Mouse (Mus musculus): ENCODE results near the gene Gigyf2. TPM values are rescaled to one million over a fixed set of nuclear protein-coding genes. Genes with fewer than 3 reads are reported as not detected.

Gene Gigyf2
- total and polyA plus RNA-seq, 3 experiments: 87.3 to 156 (median 93.5) TPM

DNA sequence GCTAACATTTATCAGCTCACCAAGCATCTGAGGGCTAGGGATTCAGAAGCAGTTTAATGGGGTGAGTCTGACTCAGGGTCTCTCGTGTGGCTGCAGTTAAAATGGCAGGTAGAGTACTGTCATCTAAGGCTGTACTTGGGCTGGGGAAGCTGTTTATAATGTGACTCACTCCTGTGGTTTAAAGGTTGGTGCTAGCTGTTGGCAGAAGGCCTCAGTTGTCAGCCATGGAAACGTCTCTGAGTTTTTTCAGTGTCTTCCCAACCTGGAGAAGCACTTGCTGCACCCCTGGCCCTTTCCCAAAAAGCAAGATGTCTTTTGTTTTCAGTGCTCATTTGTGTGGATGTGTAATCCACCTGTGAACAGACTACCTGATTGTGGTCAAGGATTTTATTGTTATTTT, 10.9 kb upstream of the Gigyf2 start:
- no peak for DNase-seq (ENCODE audit: extremely low read depth)
- in situ Hi-C loops (cut with MboI; ENCODE audit: low pct_ligation_motif_present, low pct_unique_long_range_greater_than_20kb, low sequenced_read_pairs) (no loop called here), dilution Hi-C loops (cut with MboI; ENCODE audit: extremely low pct_ligation_motif_present, extremely low pct_unique_long_range_greater_than_20kb, low sequenced_read_pairs) (no loop called here)
- no peaks in the 10 kb centered on the region for H3K27me3 ChIP-seq (replicated peaks)
- H3K4me3 ChIP-seq (replicated peaks in 1 of 3; ENCODE audit: low read depth in 2 of 3, low read length in 2 of 3, poor library complexity in 1 of 3): no peak overlapping the region
- TF ChIP-seq RAD21 (IDR thresholded peaks at IDR 0.05; ENCODE audit: low read depth, low read length) (no peak), TBP (conservative IDR thresholded peaks at IDR 0.05; ENCODE audit: low read depth, low read length) (no peak), MAZ (IDR thresholded peaks at IDR 0.05; ENCODE audit: low read depth, low read length) (no peak), RCOR1 (conservative IDR thresholded peaks at IDR 0.05; ENCODE audit: low read depth, low read length) (no peak), MXI1 (IDR thresholded peaks at IDR 0.05; ENCODE audit: low read depth, low read length) (no peak), ZMIZ1 (IDR thresholded peaks at IDR 0.05; ENCODE audit: low read depth, low read length) (no peak), EP300 (IDR thresholded peaks at IDR 0.05; ENCODE audit: low read length) (no peak), CHD2 (IDR thresholded peaks at IDR 0.05; ENCODE audit: low read length) (no peak), KAT2A (IDR thresholded peaks at IDR 0.05; ENCODE audit: insufficient replicate concordance, low read length) (no peak), HCFC1 (IDR thresholded peaks at IDR 0.05; ENCODE audit: low read depth, low read length) (no peak), GABPA (IDR thresholded peaks at IDR 0.05; ENCODE audit: insufficient replicate concordance, low read depth, low read length) (no peak), TCF12 (IDR thresholded peaks at IDR 0.05; ENCODE audit: low read depth, low read length) (no peak), PAX5 (IDR thresholded peaks at IDR 0.05; ENCODE audit: low read length) (no peak), ZC3H11A (IDR thresholded peaks at IDR 0.05; ENCODE audit: low read depth, low read length) (no peak), ZNF384 (IDR thresholded peaks at IDR 0.05; ENCODE audit: low read depth, low read length) (no peak), MAX (IDR thresholded peaks at IDR 0.05; ENCODE audit: low read length) (no peak), ELF1 (IDR thresholded peaks at IDR 0.05; ENCODE audit: low read depth, low read length) (no peak), CHD1 (IDR thresholded peaks at IDR 0.05; ENCODE audit: low read depth, low read length) (no peak), MAFK (IDR thresholded peaks at IDR 0.05; ENCODE audit: insufficient replicate concordance, low read length) (no peak), SIN3A (IDR thresholded peaks at IDR 0.05; ENCODE audit: low read length) (no peak)
- H3K9me3 ChIP-seq (replicated peaks; ENCODE audit: low read length): peaks cover 5% of the 10 kb centered on the region
- H3K9ac ChIP-seq (ENCODE audit: insufficient read depth, low read depth): no peak overlapping the region
- H3K4me2 ChIP-seq (ENCODE audit: insufficient read depth, low read depth, poor library complexity, severe bottlenecking): no peak overlapping the region
- no peaks in the 10 kb centered on the region for H3K36me3 ChIP-seq (replicated peaks in 1 of 2; ENCODE audit: control insufficient read depth in 1 of 2, insufficient read depth in 1 of 2, low read length in 1 of 2)
- no peaks in the 10 kb centered on the region for H3K79me2 ChIP-seq (replicated peaks; ENCODE audit: control insufficient read depth, extremely low read depth, insufficient read depth, poor library complexity, severe bottlenecking)
- H3K4me1 ChIP-seq (ENCODE audit: control insufficient read depth in 1 of 2, insufficient read depth in 2 of 2): peaks cover 7 to 16% of the 10 kb centered on the region in 2 experiments; a peak in 3 of 4 replicates
- no peak overlapping the region for H3K27ac ChIP-seq (ENCODE audit: insufficient read depth, low read depth)

DNA sequence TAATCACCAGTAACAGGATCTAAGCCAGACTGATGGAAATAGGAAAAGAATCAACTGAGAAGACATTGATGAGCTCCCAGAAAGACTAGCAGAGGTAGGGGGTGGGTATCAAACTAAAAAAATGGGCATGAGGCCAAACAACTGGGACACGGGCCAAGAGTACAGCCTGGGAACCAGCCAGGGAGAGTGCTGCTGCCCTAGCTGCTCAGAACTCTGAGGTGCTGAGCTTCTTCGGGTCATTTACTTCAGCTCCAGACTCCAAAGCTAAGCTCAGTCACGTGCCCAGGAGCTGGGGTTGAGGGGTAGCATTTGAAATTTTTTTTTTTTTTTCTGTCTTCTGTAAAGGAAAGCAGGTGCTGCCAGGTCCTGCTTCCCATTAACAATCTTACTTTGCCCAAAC, 10.1 kb upstream of the Gigyf2 start:
- Histone ChIP-seq H3K27me3 (replicated peaks) (no peaks in the 10 kb centered on the region), H3K9ac (ENCODE audit: insufficient read depth, low read depth) (no peak overlapping the region), H3K27ac (ENCODE audit: insufficient read depth, low read depth) (no peak overlapping the region), H3K4me2 (ENCODE audit: insufficient read depth, low read depth, poor library complexity, severe bottlenecking) (no peak overlapping the region), H3K4me3 (replicated peaks in 1 of 3; ENCODE audit: low read depth in 2 of 3, low read length in 2 of 3, poor library complexity in 1 of 3) (no peak overlapping the region), H3K4me1 (ENCODE audit: control insufficient read depth in 1 of 2, insufficient read depth in 2 of 2) (peaks cover 7 to 23% of the 10 kb centered on the region in 2 experiments; a peak in 3 of 4 replicates), H3K36me3 (replicated peaks in 1 of 2; ENCODE audit: control insufficient read depth in 1 of 2, insufficient read depth in 1 of 2, low read length in 1 of 2) (no peaks in the 10 kb centered on the region), H3K79me2 (replicated peaks; ENCODE audit: control insufficient read depth, extremely low read depth, insufficient read depth, poor library complexity, severe bottlenecking) (no peaks in the 10 kb centered on the region), H3K9me3 (replicated peaks; ENCODE audit: low read length) (peaks cover 8% of the 10 kb centered on the region)
- DNase-seq (ENCODE audit: extremely low read depth): no peak
- in situ Hi-C loops (cut with MboI; ENCODE audit: low pct_ligation_motif_present, low pct_unique_long_range_greater_than_20kb, low sequenced_read_pairs) (no loop called here), dilution Hi-C loops (cut with MboI; ENCODE audit: extremely low pct_ligation_motif_present, extremely low pct_unique_long_range_greater_than_20kb, low sequenced_read_pairs) (no loop called here)
- no peak for TF ChIP-seq SMC3 (IDR thresholded peaks at IDR 0.05; ENCODE audit: low read depth, low read length)
- TF ChIP-seq ZMIZ1 (IDR thresholded peaks at IDR 0.05; ENCODE audit: low read depth, low read length): no peak
